Mouse (Mus musculus) kidney, adult 18-20 months (tissue): Measurements from ENCODE around the gene Gpsm2.

Experiments used
- DNase-seq: peaks from one replicate; pipeline ENCODE4 v3.0.0; 2021

The Gpsm2 gene

DNA sequence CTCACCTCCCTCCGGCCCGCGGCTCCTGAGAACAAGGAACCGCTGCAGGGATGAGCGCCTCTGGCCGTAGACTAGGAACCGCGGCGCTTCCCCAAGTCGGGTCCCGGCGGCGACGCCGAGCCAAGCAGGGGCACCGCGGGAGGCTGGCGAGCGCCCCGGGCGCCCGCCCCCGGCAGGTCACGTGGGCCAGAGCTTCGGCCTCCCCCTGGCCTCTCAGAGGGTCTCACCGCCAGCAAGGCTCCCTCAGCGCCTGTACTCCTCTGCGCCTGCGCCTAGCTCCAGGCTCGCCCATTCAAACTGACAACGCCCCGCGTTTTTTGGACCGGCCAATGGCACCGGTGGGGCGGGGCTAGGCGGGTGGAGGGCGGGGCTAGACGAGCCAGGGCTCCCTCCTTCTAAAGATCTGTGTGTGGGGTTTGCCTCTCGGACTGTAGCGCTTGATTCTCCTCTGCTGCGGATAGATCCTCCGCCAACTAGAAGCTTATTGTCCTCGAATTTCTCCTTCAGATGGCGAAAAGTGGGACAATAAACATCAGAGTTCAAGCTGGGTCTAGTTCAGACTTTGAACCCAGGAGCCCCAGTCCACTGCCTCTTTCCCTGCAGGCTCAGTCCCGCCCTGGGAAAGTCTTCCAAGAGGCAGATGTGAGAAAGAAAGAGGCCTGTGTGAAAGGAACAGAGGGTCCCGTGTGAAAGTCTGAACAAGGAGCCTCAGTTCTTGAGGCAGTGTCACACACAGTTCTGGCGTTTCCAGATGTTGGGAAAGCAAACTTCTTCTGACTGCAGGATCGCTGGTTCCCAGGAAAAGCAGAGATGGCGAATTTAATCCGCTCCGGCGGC, at the start of gene Gpsm2:
TSS of gene Gpsm2 (minus strand) at position 274 of the 837 bp plus-strand sequence.
- DNase-seq: peak; percentile 94

DNA sequence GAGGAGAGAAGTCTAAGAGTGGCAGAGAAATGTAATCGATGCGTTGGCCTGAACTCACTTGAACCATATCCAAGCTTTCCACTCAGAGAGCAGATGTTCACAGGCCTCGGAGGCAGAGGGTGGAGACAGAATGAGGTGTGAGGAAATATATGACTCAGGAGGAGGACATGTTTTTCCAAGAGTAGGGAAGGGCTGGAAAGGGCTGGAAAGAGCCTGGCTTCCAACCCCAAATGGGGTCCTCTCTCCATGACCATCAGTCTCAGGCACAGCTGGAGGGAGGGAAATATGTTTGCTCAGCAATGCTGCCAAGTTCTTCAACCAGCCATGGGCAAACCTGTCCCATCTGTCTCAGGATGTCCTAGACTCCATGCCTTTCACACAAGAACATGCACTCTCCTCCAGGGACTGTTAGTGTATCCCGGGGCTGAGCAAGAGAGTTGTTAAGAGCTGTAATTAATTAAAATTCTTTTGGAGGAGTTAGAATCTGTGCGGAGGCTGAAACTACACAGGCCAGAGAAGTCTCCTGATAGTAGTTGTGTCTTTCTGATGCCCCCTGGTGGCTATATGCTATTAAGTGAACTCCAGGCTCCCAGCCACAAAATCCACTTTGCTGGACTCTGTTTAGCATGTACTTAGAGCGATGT, 48.7 kb upstream of the Gpsm2 start:
- DNase-seq: peak; percentile 64

DNA sequence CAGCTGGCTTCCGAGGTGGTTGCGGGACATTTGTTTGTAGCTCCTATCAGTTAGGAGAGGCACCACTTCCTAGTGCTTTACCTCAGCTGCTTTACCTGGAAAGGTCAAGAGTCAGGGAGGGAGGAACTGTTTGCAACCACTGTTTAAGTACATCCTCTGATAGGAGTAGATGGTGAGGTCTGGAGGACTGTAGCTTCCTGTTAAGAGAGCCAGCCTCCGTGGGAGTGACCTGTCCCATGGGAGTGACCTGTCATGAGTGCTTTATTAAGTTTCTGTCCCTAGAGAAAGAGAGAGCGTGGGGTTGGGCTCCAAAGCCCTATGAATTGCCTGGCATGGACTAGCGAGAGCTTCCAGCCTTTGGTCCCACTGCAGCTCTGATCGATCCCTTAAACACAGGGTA, 47.4 kb upstream of the Gpsm2 start:
- DNase-seq: no peak

DNA sequence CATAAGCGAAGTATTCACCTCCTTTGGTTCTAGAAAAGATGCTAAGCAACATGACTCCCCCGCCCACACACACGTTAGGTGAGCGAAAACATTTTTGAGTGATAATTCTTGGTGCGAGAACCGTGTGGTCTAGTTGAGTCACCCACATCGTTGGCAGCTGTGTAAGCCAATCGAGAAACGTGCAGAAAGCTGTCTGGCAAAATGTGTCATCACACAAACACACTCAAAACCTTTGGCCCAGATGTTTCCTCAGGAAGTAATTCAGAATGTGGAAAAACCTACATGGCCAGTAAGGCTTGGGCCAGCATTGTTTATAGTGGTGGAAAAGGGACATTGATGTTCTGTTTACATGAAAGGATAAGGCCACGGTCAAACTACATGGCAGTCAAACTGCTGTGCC, 45.3 kb upstream of the Gpsm2 start:
- no peak for DNase-seq

DNA sequence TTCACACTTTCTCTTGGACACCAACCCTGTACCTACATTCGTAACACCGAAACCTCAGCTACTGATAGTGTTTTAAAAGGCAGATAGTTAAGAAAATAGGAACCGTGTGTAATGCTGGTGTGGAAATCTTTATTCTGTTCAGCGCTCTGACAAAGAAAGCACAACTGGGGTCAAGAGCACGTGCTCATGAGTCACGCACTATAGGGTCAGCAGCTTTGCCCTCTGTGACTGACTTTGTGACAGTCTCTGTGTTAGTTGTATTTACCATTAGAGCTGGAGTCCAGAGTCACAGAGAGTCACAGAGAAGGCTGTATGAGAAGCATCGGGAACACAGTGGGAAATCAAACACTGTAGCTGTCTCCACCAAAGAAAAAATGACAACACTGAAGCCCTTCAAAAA, 44.8 kb upstream of the Gpsm2 start:
- DNase-seq: no peak

DNA sequence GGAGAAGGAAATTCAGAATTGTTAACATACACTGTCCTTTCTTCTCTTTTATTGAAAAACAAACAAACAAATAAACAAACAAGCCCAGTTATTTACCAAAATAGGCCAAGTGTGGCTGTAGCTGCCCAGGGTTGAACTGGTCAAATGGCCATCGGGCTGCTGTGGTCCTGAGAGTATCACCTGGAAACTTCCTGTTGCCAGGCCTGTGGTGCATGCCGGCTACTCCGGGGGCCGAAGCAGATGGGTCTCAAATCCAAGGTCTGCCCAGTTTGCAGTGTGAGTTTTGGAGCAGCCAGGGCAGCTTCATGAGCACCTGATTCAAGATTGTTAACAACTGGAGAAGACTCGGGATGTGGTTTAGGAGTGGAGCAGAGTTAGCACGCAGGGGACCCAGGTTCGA, 43.4 kb upstream of the Gpsm2 start:
- no peak for DNase-seq

DNA sequence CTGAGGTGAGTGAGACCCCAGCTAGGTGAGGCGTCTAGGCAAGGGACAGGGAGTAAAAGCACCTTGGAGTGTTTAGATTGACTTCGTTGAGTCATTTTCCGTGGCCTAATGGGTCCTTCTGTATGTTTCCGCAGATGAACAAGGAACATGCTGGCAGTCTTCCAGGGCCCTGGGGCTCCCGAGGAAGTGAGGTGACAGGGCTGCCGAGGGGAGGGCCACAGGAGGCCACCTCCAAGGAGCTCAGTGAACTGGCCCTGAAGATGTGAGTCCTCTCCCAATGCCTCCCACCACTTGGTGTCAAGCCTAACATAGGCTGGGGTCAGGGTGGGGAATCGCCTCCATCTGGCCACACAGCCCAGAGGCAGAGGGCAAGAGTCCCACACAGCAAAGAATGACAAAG, 42.9 kb upstream of the Gpsm2 start:
- no peak for DNase-seq

DNA sequence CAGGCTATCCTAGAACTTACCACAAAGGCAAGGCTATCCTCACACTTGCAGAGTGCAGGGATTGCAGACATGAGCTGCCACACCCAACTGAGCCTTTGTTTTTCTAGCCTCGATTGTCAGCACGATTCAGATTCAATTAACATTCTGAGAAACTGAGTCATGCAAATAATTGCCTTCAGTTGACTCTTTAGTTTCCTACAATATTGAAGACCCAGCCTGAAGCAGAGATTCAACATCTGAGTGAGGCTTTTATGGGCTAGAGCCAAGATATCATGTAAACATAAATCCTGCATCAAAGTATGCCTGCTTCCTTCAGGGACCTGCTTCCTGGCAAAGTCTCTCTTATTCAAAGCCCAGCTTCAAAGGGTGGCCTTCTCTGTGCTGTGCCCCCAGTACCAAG, 41.6 kb upstream of the Gpsm2 start:
- no peak for DNase-seq

DNA sequence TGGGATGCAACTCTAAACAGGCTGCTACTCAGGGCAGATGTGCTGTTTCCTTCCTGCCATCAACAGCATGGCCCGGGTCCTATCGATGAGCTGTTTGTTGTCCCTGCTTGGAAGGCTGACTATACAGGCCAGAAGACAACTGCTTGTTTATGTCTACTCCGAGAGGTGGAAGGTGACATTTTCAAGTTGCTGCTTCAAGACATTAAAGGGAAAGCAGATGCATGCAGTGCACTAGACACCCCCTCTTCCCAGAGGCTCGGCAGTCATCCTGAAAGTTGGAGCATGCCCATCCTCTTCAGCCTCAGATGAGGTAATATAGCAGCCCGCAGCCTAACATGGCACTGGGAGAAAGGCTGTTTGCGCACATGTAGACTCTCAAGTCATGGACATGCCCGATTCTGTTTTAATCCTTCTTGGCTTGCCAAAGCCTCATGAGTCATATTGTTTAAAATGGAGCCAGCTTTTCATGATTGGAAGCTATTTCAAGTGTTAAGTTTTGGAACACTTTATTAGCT, 40.5 kb upstream of the Gpsm2 start:
- no peak for DNase-seq

DNA sequence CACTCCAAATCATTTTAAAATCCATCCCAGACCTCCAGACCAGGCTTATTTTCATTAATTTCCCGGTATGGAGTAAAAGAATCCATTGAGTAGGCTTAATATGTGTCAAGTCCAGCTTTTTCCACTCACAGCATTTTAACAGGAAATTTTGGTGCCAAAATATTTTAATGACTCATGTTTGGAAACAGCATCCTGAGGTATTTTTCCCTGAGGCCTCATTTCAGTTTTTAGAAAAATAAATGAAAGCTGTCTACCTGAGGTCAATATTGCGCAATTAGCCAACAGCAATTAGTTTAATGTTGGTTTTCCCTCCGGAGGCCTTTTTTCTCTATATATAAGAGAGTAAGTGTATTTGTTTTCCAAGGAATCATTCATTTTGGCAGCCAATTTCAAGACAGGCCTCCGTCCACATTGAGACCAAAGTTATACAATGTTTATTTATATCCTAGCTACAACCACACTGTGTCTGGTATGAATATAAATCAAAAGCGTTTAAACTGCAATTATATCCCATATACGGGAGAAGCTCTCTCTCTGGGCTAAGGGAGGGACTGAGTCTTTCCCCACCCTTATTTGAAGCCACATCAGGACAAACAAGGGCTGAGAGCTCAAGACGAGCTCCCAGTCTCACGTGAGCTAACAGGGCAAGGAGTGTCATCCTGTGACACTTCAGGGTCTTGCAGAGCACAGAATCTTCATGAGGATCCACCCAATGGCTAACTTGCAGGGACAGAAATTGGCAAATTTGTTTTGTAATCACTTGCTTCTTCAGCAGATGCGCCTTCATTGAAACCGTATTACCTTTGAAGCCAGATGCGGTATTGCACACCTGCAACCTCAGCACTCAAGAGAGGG, 37.7 kb upstream of the Gpsm2 start:
- DNase-seq: no peak

DNA sequence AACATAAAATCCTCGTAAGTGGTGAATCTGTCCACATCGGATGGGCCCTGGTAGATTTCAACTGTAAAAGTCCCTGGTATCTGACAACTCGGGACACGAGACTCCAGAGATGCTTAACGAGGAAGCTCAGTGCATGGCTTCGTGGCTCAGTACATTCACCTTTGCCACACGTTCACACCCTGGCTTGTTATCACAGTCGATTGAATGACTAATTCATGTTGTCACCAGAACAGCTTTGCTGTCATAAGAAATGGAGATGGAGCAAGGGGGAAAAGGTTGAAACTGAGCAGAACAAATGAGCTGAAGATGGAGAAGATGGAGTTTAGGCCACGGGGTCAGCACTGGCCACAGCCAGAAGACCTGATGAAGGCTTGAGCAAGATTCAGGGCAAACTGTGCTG, 35.5 kb upstream of the Gpsm2 start:
- DNase-seq: no peak

DNA sequence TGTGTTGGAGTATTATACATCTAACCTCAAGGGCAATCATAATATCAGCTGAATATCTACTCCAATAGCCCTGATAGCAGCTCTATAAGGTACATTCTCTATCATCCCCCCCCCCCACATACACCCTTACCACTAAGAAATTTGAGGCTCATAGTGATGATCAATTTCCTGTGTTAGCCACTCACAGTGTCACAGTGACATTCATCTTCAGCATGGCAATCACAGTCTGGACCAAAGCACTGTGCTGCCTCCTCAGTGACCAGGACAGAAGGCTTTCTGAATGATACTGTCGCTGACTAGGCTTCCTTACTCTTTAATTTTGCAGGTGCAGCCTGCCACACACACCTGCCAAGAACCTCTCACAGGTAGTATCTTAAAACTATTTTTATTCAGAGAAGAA, 34.0 kb upstream of the Gpsm2 start:
- no peak for DNase-seq

DNA sequence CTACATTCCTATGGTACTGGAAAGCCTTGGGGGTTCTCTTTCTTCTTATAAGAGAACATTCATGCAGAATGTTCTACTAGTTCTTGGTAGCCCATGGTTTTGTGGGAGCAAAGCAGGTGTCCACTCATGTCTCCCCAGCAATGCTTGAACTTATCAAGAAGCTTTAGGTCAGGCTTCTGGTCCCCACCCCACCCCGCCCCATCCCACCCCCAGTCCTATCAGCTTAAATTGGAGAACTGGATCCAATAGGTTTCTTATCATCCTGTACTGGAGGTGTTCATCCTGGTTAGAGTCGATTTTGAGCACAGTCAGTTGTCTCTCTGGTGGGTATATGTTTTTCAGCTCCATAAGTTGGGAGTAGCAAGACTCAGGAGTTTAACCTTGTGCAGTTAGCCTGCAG, 33.4 kb upstream of the Gpsm2 start:
- DNase-seq: no peak

DNA sequence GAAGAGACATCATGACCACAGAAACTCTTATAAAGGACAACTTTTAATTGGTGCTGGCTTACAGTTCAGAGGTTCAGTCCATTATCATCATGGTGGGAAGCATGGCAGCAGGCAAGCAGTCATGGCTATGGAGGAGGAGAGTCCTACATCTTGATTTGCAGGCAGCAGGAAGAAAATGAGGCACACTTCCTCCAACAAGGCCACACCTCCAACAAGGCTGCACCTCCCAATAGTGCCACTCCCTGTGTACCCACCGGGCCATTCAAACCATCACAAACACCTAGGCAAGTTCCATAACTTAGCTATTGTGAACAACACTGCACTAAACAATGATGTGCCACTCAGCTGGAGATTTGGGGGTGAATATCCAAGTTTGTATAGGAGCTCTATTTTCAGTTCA, 32.4 kb upstream of the Gpsm2 start:
- no peak for DNase-seq

DNA sequence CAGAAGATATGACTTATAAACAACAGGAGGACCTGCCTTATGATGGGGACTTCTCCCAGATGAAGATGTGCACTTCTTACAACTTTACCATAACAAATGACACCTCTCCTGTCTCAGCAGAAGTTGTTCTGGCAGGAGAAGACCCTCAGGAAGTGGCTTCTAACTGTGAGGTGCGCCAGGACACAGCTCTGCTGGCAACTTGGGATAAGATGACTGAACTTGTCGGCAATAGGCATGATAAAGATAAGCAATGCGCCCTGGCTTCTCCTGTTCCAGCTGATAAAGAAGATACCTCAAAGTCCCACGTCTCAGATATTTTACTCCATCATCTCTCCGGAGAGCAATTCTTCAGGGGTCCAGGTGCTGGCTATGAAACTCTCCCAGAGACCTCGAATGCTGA, 29.6 kb upstream of the Gpsm2 start:
- DNase-seq: no peak

DNA sequence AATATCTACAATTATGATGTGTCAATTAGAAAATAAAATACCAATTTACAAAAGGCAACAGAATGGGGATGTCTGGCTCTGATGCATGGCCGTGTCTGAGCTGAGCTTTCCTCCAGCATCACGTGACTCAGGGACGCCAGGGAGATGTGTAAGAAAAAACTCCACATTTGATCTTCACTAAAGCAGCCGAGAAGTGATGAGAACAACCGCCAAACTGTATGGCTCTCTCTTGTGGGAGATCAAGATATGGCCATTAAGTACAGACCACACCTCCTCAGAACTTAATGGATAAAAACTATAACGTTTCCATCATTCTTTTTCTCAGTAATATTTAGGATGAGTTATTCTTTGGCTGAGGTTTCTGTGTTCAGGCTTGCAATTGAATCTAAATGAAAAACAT, 29.0 kb upstream of the Gpsm2 start:
- no peak for DNase-seq

DNA sequence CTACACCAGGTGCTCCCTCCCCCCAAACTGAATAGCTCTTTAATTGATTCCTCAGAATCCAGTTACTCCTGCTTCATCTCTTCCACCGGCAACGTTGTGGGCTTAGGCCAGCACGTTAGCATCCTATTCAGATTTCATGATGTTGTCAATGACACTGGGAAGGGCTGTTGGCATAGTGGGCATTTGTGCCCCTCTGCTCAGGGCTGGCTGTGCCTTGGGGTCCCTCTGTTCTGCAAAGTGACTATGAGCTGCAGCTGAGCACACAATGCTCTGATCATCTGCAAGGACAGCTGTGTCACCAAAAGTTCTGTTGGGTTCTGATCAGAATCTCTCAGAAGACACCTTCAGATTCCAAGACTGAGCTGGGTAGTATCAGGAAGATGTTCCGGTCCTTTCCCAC, 22.0 kb upstream of the Gpsm2 start:
- DNase-seq: no peak

DNA sequence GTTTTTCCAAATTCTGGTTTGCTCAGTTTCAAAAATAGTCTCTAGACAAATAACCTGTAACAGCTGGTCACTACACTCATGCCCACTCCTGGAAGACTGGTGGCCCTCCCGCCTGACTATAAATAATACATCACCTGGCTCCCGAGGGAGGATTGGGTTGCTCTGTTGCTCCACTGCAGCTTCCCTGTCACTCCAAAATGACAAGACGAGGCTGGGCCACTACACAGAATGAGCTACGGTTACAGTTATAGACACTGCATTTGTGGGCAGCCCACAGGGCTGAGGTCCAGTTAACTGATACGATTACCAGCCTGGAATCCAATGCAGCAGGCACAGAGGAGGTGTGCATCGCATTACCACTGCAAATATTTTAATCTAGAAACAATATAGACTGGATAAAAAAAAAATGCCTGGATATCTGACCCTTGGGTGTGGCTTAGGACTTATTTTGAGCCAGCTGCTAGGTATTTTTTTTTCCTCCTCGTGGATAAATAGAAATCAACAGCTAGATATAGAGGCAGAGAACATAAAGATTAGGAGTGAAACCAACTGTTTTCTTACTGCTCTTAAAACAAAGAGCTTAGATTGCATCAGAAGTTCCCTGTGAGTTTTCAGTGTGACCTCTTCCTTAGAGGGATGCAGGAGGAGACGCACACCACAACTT, 17.1 kb upstream of the Gpsm2 start, which contains the start of gene Aknad1:
TSS of gene Aknad1 (plus strand) at position 614 of the 664 bp plus-strand sequence.
- no peak for DNase-seq

DNA sequence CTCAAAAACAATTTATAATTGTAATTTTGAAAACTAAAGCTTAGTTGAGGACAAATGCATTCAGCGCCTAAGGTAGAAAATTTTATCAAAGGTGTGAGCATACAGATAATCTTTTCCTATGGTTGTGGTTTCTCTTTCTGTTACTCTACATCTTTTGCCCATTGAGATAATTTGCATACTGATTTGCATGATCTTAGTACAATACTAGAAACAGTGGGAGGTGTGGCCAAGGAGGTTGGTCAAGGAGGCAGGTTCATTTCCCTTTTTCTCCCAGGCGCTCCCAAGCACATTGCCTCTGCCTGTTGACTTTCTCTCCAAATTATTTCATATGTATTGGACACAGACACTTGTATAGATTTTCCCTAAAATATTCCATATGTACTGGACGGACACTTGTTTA, 15.7 kb upstream of the Gpsm2 start:
- DNase-seq: no peak

DNA sequence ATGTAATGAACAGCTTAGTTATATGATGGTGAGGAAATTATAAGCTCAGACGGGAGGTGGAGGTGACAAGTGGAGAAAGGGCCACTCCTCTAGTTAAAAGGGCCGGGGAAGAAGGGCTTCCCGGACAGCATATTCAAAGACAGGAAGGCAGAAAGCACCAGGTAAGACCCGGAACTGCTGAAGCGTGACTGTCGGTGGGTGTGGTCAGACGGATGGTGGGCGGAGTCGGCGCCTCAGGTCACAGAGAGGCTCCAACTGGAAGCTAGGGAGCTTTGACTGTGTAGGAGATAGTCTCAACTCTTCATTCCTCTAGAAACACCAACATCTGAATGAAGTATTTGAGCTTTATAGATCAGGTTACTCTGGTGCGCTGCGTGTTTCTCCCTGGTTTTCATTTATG, 8.2 kb upstream of the Gpsm2 start:
- DNase-seq: no peak

DNA sequence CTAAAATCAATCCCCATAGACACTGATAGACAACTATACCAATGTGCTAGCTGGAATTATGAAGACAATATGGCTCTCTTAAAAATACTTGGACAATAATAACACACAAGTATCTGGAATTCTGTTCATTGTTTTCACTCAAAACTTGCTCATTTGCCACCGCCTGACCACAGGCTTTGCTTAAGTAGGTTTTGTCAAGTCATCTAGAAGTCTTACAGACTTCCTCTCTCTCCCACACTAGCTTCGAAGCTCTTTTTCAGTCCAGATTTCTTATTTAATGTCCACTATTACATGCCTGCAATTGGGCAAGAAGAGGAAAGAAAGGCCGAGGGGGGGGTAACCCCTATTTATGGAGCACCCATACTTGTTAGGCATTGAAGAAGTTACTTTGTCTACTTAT, 5.7 kb upstream of the Gpsm2 start:
- no peak for DNase-seq

DNA sequence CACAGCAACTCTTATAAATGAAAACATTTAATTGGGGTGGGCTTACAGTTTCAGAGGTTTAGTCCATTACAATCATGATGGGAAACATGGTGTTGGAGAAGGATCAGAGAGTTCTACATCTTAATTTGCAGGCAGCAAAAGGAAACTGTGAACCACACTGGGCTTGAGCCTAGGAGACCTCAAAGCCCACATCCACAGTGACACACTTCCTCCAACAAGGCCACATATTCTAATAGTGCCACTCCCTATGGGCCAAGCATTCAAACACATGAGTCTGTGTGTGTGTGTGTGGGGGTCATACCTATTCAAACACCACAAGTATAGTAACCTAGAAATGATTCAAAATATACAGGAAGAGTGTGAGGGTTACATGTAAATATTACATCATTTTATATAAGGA, 5.2 kb upstream of the Gpsm2 start:
- DNase-seq: no peak

DNA sequence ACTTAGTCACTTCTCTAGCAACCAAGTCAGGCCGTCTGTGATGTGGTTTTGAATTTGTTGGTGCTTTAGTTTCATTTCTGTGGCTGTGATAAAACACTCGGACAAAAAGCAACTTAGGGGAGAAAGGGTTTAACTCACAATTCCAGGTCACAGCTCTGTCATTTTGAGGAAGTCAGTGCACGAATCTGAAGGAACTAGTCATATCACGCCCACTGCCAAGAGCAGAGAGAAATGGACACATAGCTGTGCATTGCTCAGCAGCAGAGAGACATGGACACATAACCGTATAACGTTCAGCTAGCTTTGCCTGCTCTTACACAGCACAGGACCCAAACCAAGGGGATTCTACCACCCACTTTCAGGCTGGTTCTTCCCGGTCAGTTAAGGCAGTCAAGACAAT, 4.3 kb upstream of the Gpsm2 start:
- no peak for DNase-seq
